Mouse (Mus musculus) liver, postnatal 0 days (tissue): Measurements from ENCODE around the gene Rcor2.

ENCODE experiments used
- CTCF ChIP-seq: sonication (generic); IDR thresholded peaks from 2 replicates; pipeline ENCODE4 v1.5.1; 2016; ENCODE audit warnings: antibody characterized with exemption, low read depth
- EP300 ChIP-seq: IDR thresholded peaks from 2 replicates; pipeline ENCODE4 v1.6.1; 2016; ENCODE audit warnings: antibody characterized with exemption, low read depth, mild to moderate bottlenecking

GRCm38 (mm10) chr19:7222196-7222595, 44.9 kb upstream of the Rcor2 start:
- TF ChIP-seq EP300 (no peak), CTCF (no peak)
